Mouse (Mus musculus) kidney, postnatal 0 days (tissue): Measurements from ENCODE around the gene Tspan17. TPM values are rescaled to one million over a fixed set of nuclear protein-coding genes. Genes with fewer than 3 reads are reported as not detected.

Experiments
- ATAC-seq: fragments of 200-750 bp; cut with Nextera tagmentation; replicated peaks from 2 replicates; pipeline ENCODE4 v1.8.0; 2017; ENCODE audit warnings: low read depth, moderate number of reproducible peaks, moderate TSS enrichment, moderate library complexity; ENCODE audit not compliant: low FRiP score
- DNase-seq: peaks from one replicate; pipeline ENCODE4 v3.0.0-alpha.2; 2016; ENCODE audit warnings: low spot score
- H3K27ac ChIP-seq: fragments of 300-500 bp; sonication (generic); 2 replicates; pipeline ENCODE4 v1.5.1; 2014; ENCODE audit warnings: mild to moderate bottlenecking
- H3K27me3 ChIP-seq: fragments of 300-500 bp; sonication (generic); 2 replicates; pipeline ENCODE4 v1.6.1; 2014; ENCODE audit warnings: low read length, mixed read lengths; ENCODE audit not compliant: insufficient read depth
- H3K36me3 ChIP-seq: fragments of 300-500 bp; sonication (generic); 2 replicates; pipeline ENCODE4 v1.6.1; 2014; ENCODE audit warnings: low read length, mixed read lengths; ENCODE audit not compliant: insufficient read depth
- H3K4me1 ChIP-seq: fragments of 300-500 bp; sonication (generic); replicated peaks from 2 replicates; pipeline ENCODE4 v1.6.1; 2014; ENCODE audit warnings: antibody characterized with exemption, low read length, mixed read lengths; ENCODE audit not compliant: insufficient read depth
- H3K4me2 ChIP-seq: fragments of 300-500 bp; sonication (generic); 2 replicates; pipeline ENCODE4 v1.6.1; 2014; ENCODE audit warnings: mild to moderate bottlenecking, low read length, moderate library complexity, mixed read lengths
- H3K4me3 ChIP-seq: fragments of 300-500 bp; sonication (generic); replicated peaks from 2 replicates; pipeline ENCODE4 v1.5.1; 2014; ENCODE audit warnings: low read depth, low read length
- H3K9ac ChIP-seq: fragments of 300-500 bp; sonication (generic); 2 replicates; pipeline ENCODE4 v1.6.1; 2014; ENCODE audit warnings: low read depth, low read length
- H3K9me3 ChIP-seq: fragments of 300-500 bp; sonication (generic); replicated peaks from 2 replicates; pipeline ENCODE4 v1.6.1; 2016; ENCODE audit warnings: low read length, inconsistent platforms, mixed read lengths
- CTCF ChIP-seq: IDR thresholded peaks from 2 replicates; pipeline ENCODE4 v1.5.1; 2016; ENCODE audit warnings: antibody characterized with exemption, low read depth, mild to moderate bottlenecking, moderate library complexity
- WGBS: fragments of 180-500 bp; shearing (Covaris S2); extraction: QIAGEN DNeasy Blood & Tissue Kit; methylation state at CpG from one replicate; pipeline ENCODE4 v1.1.7; 2014; 5-methylcytosine and 5-hydroxymethylcytosine counted together
- polyA plus RNA-seq: library from polyadenylated mRNA; unstranded; fragments of >200 nt; fragmentation: Nextera tagmentation; extraction: Ambion mirVana; gene quantifications from 2 replicates; pipeline ENCODE4 v1.2.1, GENCODE M21; 2015

Tspan17 gene
- polyA plus RNA-seq, 1 experiment from 2014 or later, result 13.0 TPM

GRCm38 (mm10) chr13:54756156-54756712 lies 32.9 kb upstream of the Tspan17 start:
- Histone ChIP-seq H3K36me3 (no peaks in the 10 kb centered on the region), H3K9ac (no peak overlapping the region), H3K27me3 (0 out of 2 replicates have a peak, but pooled peaks cover 6% of the 10 kb centered on the region), H3K9me3 (no peaks in the 10 kb centered on the region), H3K4me2 (no peak overlapping the region), H3K4me3 (no peak overlapping the region), H3K4me1 (peaks cover 6% of the 10 kb centered on the region; the same call in 1 of the 2 replicates), H3K27ac (no peak overlapping the region)
- ATAC-seq (no peak), DNase-seq (no peak)
- 90% methylated on average over 8 of the region's 8 CpGs for WGBS
- no peak for TF ChIP-seq CTCF

- 46% methylated on average over 10 of the region's 10 CpGs for WGBS
- no peak overlapping the region for H3K9ac ChIP-seq
- peaks cover 6% of the 10 kb centered on the region; the same call in 1 of the 2 replicates for H3K4me1 ChIP-seq
- H3K27ac ChIP-seq, result no peak overlapping the region
- H3K36me3 ChIP-seq, result no peaks in the 10 kb centered on the region
- DNase-seq (no peak), ATAC-seq (no peak)
- no peaks in the 10 kb centered on the region for H3K9me3 ChIP-seq
- no peak for TF ChIP-seq CTCF
- H3K4me3 ChIP-seq, result peak overlapping the region; percentile 12; the same call in 1 of the 2 replicates
- H3K4me2 ChIP-seq, result peak overlapping the region; percentile 60
- H3K27me3 ChIP-seq, result 0 out of 2 replicates have a peak, but pooled peaks cover 6% of the 10 kb centered on the region
Measured at GRCm38 (mm10) chr13:54757093-54757830, 31.9 kb upstream of the Tspan17 start.

GRCm38 (mm10) chr13:54758045-54758755 lies 31.0 kb upstream of the Tspan17 start:
- ATAC-seq, result peak; percentile 81

DNA sequence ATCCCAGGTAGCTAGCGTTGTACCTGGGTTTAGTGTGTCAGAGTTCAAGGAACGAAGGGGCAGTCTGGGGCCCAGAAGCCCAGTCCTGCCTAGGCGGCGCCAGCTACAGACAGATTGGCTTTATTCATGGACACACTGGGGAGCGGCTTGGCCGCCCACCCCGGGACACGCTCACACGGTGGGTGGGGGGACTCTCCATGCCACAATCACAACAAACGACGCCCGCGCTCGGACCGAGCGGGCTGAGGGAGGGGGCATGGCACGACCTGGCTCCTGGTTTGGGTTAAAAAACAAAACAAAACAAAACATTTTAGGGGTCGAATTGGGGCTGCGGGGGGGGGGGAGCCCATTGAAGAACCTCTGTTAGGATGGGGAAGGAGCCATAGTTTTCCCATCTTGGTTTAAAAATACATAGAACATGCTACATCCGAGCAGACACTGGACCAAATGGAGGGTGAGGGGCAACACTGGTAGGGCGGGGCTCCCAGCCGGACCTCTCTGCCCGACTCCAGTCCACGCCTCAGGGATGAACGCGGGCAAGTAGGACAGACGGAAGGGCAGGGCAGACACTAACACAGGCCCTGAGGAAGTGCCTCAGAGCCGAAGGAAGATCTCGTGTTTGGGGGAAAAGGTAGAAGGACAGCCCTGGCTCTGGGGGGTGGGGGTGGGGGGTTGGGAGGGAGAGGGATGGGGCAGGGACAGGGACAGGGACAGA lies 30.3 kb upstream of the Tspan17 start:
- ATAC-seq, result peak; percentile 42; the same call in 1 of the 2 replicates

More at GRCm38 (mm10) chr13:54758045-54758755, 31.0 kb upstream of the Tspan17 start:
- H3K4me3 ChIP-seq, result peak overlapping the region; percentile 12; the same call in 1 of the 2 replicates
- peak overlapping the region; percentile 60 for H3K4me2 ChIP-seq
- peaks cover 6% of the 10 kb centered on the region; the same call in 1 of the 2 replicates for H3K4me1 ChIP-seq
- H3K27me3 ChIP-seq, result peaks cover 10% of the 10 kb centered on the region; the same call in 1 of the 2 replicates
- no peaks in the 10 kb centered on the region for H3K36me3 ChIP-seq
- peak; percentile 96 for DNase-seq
- no peak overlapping the region for H3K9ac ChIP-seq
- peak; percentile 80 for TF ChIP-seq CTCF
- H3K27ac ChIP-seq, result no peak overlapping the region
- no peaks in the 10 kb centered on the region for H3K9me3 ChIP-seq
- under 1% methylated on average over 43 of the region's 43 CpGs for WGBS

DNA sequence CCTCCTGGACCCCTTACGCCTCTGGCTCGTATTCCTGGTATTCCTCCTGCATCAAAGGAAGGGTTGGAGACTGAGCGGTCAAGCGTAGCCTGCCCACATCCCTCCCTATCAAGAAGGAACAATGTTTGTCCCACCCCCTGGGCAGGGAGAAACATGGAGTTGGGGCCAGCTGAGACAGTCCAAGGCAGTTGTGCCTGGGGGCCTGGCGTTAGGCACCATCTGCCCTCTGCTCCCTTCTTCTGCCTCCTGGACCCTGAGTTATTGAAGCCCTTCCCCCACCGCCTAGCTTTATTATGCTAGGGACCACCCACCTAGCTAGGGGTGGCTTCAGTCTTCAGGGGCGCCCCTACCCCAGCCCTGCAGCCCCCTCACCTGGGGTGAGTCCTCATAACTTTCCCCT lies 29.7 kb upstream of the Tspan17 start:
- TF ChIP-seq CTCF, result no peak
- Histone ChIP-seq H3K27ac (no peak overlapping the region), H3K4me1 (peaks cover 6% of the 10 kb centered on the region; the same call in 1 of the 2 replicates), H3K4me3 (no peak overlapping the region), H3K27me3 (peaks cover 18% of the 10 kb centered on the region), H3K4me2 (no peak overlapping the region), H3K9ac (no peak overlapping the region), H3K36me3 (no peaks in the 10 kb centered on the region), H3K9me3 (no peaks in the 10 kb centered on the region)
- ATAC-seq, result no peak
- 8% methylated on average over 7 of the region's 7 CpGs for WGBS
- no peak for DNase-seq

More for the DNA sequence above, 30.3 kb upstream of the Tspan17 start:
- Histone ChIP-seq H3K27ac (no peak overlapping the region), H3K9me3 (no peaks in the 10 kb centered on the region), H3K4me3 (no peak overlapping the region), H3K9ac (no peak overlapping the region), H3K4me2 (peak overlapping the region; percentile 60), H3K36me3 (no peaks in the 10 kb centered on the region), H3K4me1 (peaks cover 6% of the 10 kb centered on the region; the same call in 1 of the 2 replicates), H3K27me3 (peaks cover 13% of the 10 kb centered on the region; the same call in 1 of the 2 replicates)
- TF ChIP-seq CTCF, result no peak
- no peak for DNase-seq
- WGBS, result under 1% methylated on average over 29 of the region's 29 CpGs
